8 mouse cellular contexts compared by ENCODE assay signal in the genomic region with DNA sequence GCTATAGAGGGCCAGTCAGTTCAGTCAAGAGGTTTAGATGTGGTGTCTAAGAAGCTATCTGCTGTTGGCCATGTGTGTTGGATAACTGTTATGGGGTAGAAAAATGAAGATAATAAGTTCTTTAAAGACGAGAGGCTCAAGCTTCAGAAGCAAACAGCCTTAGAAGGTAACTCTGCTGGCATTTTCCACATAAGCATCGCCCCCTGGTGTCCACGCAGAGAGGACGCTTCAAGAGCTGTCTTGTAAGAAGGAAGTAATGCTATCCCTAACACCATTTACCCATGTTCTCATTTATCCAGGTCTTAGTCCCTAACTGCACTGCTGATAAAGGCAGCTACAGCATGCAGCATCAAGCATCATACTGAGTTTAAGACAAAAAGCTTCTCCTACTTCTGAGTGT. TPM values are rescaled to one million over a fixed set of nuclear protein-coding genes. Genes with fewer than 3 reads are reported as not detected.
DNase-seq lines count a peak whose midpoint lies in the region; ATAC-seq and TF ChIP-seq lines count a peak whose summit lies in the region.
"Had no signal": no experiment of that assay in that cellular context is flagged by ENCODE, and none has a peak within 500 bp of the region (broad histone marks: within the 10 kb centered on the region; RNA-seq: fewer than 3 reads in every experiment).

No protein-coding gene starts in this region.

- H3K4me2 ChIP-seq in neural tube, embryonic 11.5 days (ENCODE audit: low read depth): no peak overlapping the region
- H3K4me2 ChIP-seq in stomach, postnatal 0 days (replicated peaks; ENCODE audit: low read depth): no peak overlapping the region
- H3K4me2 ChIP-seq: heart, embryonic 13.5 days had no signal

- H3K4me3 ChIP-seq in neural tube, embryonic 11.5 days (ENCODE audit: low read depth, low read length): no peak overlapping the region
- H3K4me3 ChIP-seq in stomach, postnatal 0 days (ENCODE audit: low read depth, low read length): no peak overlapping the region
- H3K4me3 ChIP-seq: heart, embryonic 13.5 days had no signal

- peak; percentile 74 for TF ChIP-seq CTCF in stomach, postnatal 0 days (IDR thresholded peaks at IDR 0.05; ENCODE audit: low read depth)

- no peaks in the 10 kb centered on the region for H3K36me3 ChIP-seq in neural tube, embryonic 11.5 days (ENCODE audit: control insufficient read depth, insufficient read depth, low read length)
- H3K36me3 ChIP-seq in stomach, postnatal 0 days (ENCODE audit: control insufficient read depth, insufficient read depth, low read length): no peaks in the 10 kb centered on the region
- H3K36me3 ChIP-seq: heart, embryonic 13.5 days had no signal

- no peak overlapping the region for H3K27ac ChIP-seq in neural tube, embryonic 11.5 days (ENCODE audit: low read depth, low read length)
- H3K27ac ChIP-seq in stomach, postnatal 0 days (replicated peaks): no peak overlapping the region
- H3K27ac ChIP-seq: heart, embryonic 13.5 days had no signal

- H3K27me3 ChIP-seq in neural tube, embryonic 11.5 days (ENCODE audit: control insufficient read depth, insufficient read depth, low read length): no peaks in the 10 kb centered on the region
- no peaks in the 10 kb centered on the region for H3K27me3 ChIP-seq in stomach, postnatal 0 days (ENCODE audit: control insufficient read depth, insufficient read depth, low read length)
- H3K27me3 ChIP-seq: heart, embryonic 13.5 days had no signal

- no peak for TF ChIP-seq EP300 in stomach, postnatal 0 days (optimal IDR thresholded peaks at IDR 0.05)

- H3K9ac ChIP-seq in neural tube, embryonic 11.5 days (ENCODE audit: low read length): no peak overlapping the region
- no peak overlapping the region for H3K9ac ChIP-seq in stomach, postnatal 0 days (ENCODE audit: low read length)
- H3K9ac ChIP-seq: heart, embryonic 13.5 days had no signal

- ATAC-seq in neural tube, embryonic 11.5 days (ENCODE audit: insufficient read depth, low FRiP score, low TSS enrichment): no peak
- peak; percentile 42; the same call in 1 of the 2 replicates for ATAC-seq in erythroid progenitor cell, adult 5-6 weeks (replicated peaks; ENCODE audit: low FRiP score, poor library complexity, severe bottlenecking)
- ATAC-seq in megakaryocyte, adult 5-6 weeks (ENCODE audit: poor library complexity, severe bottlenecking): peak; percentile 88
- ATAC-seq in stomach, postnatal 0 days (ENCODE audit: low FRiP score, low TSS enrichment): no peak

- H3K9me3 ChIP-seq in neural tube, embryonic 11.5 days (ENCODE audit: control insufficient read depth, low read length): no peaks in the 10 kb centered on the region
- no peaks in the 10 kb centered on the region for H3K9me3 ChIP-seq in stomach, postnatal 0 days (ENCODE audit: control insufficient read depth, low read length)
- H3K9me3 ChIP-seq: heart, embryonic 13.5 days had no signal

- WGBS in neural tube, embryonic 11.5 days: 35% methylated on average over 4 of the region's 4 CpGs
- 28% methylated on average over 4 of the region's 4 CpGs for WGBS in stomach, postnatal 0 days

- DNase-seq in neural tube, embryonic 11.5 days (ENCODE audit: low spot score): peak; percentile 24
- no peak for DNase-seq in neural tube, embryonic 10.5 days (ENCODE audit: extremely low spot score, low spot score)
- peak; percentile 56 to 81 for DNase-seq in adrenal gland, adult (ENCODE audit: inconsistent age in 2 of 2, low spot score in 1 of 2)
- peak; percentile 66 for DNase-seq in kidney, postnatal 10 days
- peak; percentile 22 for DNase-seq in stomach, postnatal 0 days (ENCODE audit: low spot score)

- no peaks in the 10 kb centered on the region for H3K4me1 ChIP-seq in neural tube, embryonic 11.5 days (ENCODE audit: control insufficient read depth, insufficient read depth, low read length)
- H3K4me1 ChIP-seq in stomach, postnatal 0 days (replicated peaks; ENCODE audit: control insufficient read depth, insufficient read depth): no peaks in the 10 kb centered on the region

RNA-seq across cellular contexts. Expression of gene Dock10, which starts 35.7 kb away (rescaled TPM):
- 3.8 and 4.3 TPM in 2 replicates for polyA plus RNA-seq in neural tube, embryonic 11.5 days (2014; fragmentation: Nextera tagmentation; extraction: Ambion mirVana)
- total RNA-seq in erythroid progenitor cell, adult 5-6 weeks (2015; ENCODE audit: low replicate concordance): 18.9 and 26.7 TPM in 2 replicates
- 15.8 and 17.8 TPM in 2 replicates for total RNA-seq in erythroid progenitor cell, adult 5-6 weeks (2017; ENCODE audit: low replicate concordance)
- total RNA-seq in megakaryocyte, adult 5-6 weeks (2015): 168 and 183 TPM in 2 replicates
- total RNA-seq in megakaryocyte, adult 5-6 weeks (2017): 149 and 166 TPM in 2 replicates
- polyA plus RNA-seq in stomach, postnatal 0 days (2015; fragmentation: Nextera tagmentation; extraction: Ambion mirVana): 2.8 and 3.3 TPM in 2 replicates

Comparison
In these comparisons a context has a peak if more than half of its experiments do, and no peak if none do; other contexts are left out.
1. ATAC-seq: peak in erythroid progenitor cell, adult 5-6 weeks (single experiment) and megakaryocyte, adult 5-6 weeks (single experiment); none in neural tube, embryonic 11.5 days (single experiment) and stomach, postnatal 0 days (single experiment).
2. RNA of gene Dock10, which starts 35.7 kb away (total RNA-seq): 149 to 183 TPM in megakaryocyte, adult 5-6 weeks; 15.8 to 26.7 TPM in erythroid progenitor cell, adult 5-6 weeks; every median in the first group is over 4 times any median in the second.